Mouse (Mus musculus) heart, postnatal 0 days (tissue): Measurements from ENCODE around the gene Marc2. TPM values are rescaled to one million over a fixed set of nuclear protein-coding genes. Genes with fewer than 3 reads are reported as not detected.

ENCODE experiments used
- ATAC-seq: fragments of 200-750 bp; cut with Nextera tagmentation; 2 replicates; pipeline ENCODE4 v1.8.0; 2017; ENCODE audit warnings: low read depth, moderate number of reproducible peaks, moderate library complexity; ENCODE audit not compliant: insufficient read depth
- DNase-seq: peaks from one replicate; pipeline ENCODE4 v3.0.0-alpha.2; 2016; ENCODE audit warnings: low spot score
- H3K27ac ChIP-seq: fragments of 300-500 bp; sonication (generic); 2 replicates; pipeline ENCODE4 v1.5.1; 2014; ENCODE audit warnings: low read depth, mild to moderate bottlenecking
- H3K27me3 ChIP-seq: fragments of 300-500 bp; sonication (generic); 2 replicates; pipeline ENCODE4 v1.6.1; 2014; ENCODE audit warnings: low read length, mixed read lengths; ENCODE audit not compliant: control insufficient read depth, insufficient read depth
- H3K36me3 ChIP-seq: fragments of 300-500 bp; sonication (generic); replicated peaks from 2 replicates; pipeline ENCODE4 v1.6.1; 2014; ENCODE audit warnings: low read length, mixed read lengths; ENCODE audit not compliant: control insufficient read depth, insufficient read depth
- H3K4me1 ChIP-seq: fragments of 300-500 bp; sonication (generic); 2 replicates; pipeline ENCODE4 v1.6.1; 2014; ENCODE audit warnings: antibody characterized with exemption; ENCODE audit not compliant: control insufficient read depth, insufficient read depth
- H3K4me2 ChIP-seq: fragments of 300-500 bp; sonication (generic); 2 replicates; pipeline ENCODE4 v1.6.1; 2014; ENCODE audit warnings: low read depth, mild to moderate bottlenecking, low read length, moderate library complexity
- H3K4me3 ChIP-seq: fragments of 300-500 bp; sonication (generic); 2 replicates; pipeline ENCODE4 v1.5.1; 2014; ENCODE audit warnings: low read depth, low read length
- H3K9ac ChIP-seq: fragments of 300-500 bp; sonication (generic); replicated peaks from 2 replicates; pipeline ENCODE4 v1.6.1; 2014; ENCODE audit warnings: low read depth, low read length, mixed read lengths
- H3K9me3 ChIP-seq: fragments of 300-500 bp; sonication (generic); replicated peaks from 2 replicates; pipeline ENCODE4 v1.6.1; 2016; ENCODE audit warnings: low read length; ENCODE audit not compliant: control insufficient read depth
- CTCF ChIP-seq: IDR thresholded peaks from 2 replicates; pipeline ENCODE4 v1.5.1; 2016; ENCODE audit warnings: antibody characterized with exemption, control low read depth, low read depth
- EP300 ChIP-seq: IDR thresholded peaks from 2 replicates; pipeline ENCODE4 v1.6.1; 2016; ENCODE audit warnings: antibody characterized with exemption, low read depth
- WGBS: fragments of 180-500 bp; shearing (Covaris S2); extraction: QIAGEN DNeasy Blood & Tissue Kit; methylation state at CpG from one replicate; pipeline ENCODE4 v1.1.7; 2014; 5-methylcytosine and 5-hydroxymethylcytosine counted together
- polyA plus RNA-seq: library from polyadenylated mRNA; unstranded; fragments of >200 nt; fragmentation: Nextera tagmentation; extraction: Ambion mirVana; gene quantifications from 2 replicates; pipeline ENCODE4 v1.2.1, GENCODE M21; 2015
- total RNA-seq: library from RNA; depleted of rRNA; stranded (reverse); fragments of >200 nt; gene quantifications from 2 replicates; pipeline ENCODE4 v1.2.3, GENCODE M21; 2014; ENCODE audit warnings: low replicate concordance

Gene Marc2
- total and polyA plus RNA-seq, 2 experiments from 2014 or later, result 90.0 to 135 TPM

DNA sequence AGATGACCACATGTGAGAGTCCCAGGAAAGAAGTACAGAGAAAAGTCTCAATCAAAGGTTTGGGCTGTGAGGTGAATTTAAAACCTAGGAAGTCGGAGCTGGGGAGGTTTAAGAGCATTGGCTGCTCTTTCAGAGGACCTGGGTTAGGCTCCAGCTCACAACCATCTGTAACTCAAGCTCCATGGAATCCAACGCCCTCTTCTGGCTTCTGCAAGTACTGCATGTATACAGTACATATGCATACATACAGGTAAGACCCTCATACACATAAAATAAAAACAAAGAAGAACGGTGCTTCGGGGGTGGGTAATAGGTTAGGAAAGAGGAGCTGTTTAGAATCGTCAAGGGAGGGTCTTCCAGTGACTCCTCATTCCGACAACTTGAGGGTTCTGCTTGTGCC lies 28.5 kb downstream of the Marc2 start:
- peaks cover 71% of the 10 kb centered on the region for H3K36me3 ChIP-seq
- no peaks in the 10 kb centered on the region for H3K9me3 ChIP-seq
- no peak for DNase-seq
- WGBS, result 83% methylated on average over 6 of the region's 6 CpGs
- no peaks in the 10 kb centered on the region for H3K27me3 ChIP-seq
- H3K4me2 ChIP-seq, result no peak overlapping the region
- no peaks in the 10 kb centered on the region for H3K4me1 ChIP-seq
- no peak overlapping the region for H3K4me3 ChIP-seq
- ATAC-seq, result no peak
- no peak overlapping the region for H3K9ac ChIP-seq
- H3K27ac ChIP-seq, result no peak overlapping the region
- no peak for TF ChIP-seq CTCF
- no peak for TF ChIP-seq EP300

DNA sequence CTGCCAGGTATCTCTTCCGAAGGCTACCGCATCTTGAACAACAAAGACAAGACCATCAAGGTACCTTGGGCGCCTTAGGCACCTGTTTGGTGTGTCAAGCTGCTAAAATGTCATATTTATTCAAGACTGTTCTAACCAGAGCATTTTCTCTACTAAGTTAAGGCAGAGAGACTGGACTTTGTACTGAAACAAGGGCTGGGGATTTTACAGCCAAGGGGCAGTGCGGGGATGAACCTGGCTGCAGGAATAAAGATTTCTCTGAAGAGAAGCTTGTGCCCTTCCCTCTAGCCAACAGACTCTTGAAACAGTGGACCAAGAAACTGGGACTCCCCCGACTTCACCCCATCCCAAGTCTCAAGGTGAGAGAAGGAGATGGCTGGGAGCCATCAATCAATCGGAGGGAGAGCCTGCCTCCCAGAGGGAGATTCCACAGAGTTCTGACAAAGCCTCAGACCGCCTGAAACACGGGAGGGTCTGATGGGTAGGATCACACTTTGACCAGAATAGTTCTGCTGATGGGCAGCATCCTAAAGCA lies 34.5 kb downstream of the Marc2 start:
- no peaks in the 10 kb centered on the region for H3K9me3 ChIP-seq
- TF ChIP-seq CTCF (no peak), EP300 (no peak)
- no peak for DNase-seq
- no peak for ATAC-seq
- no peak overlapping the region for H3K4me2 ChIP-seq
- H3K4me3 ChIP-seq, result no peak overlapping the region
- peaks cover 5% of the 10 kb centered on the region; the same call in 1 of the 2 replicates for H3K4me1 ChIP-seq
- H3K9ac ChIP-seq, result no peak overlapping the region
- H3K27me3 ChIP-seq, result peaks cover 24% of the 10 kb centered on the region
- H3K27ac ChIP-seq, result no peak overlapping the region
- peaks cover 30% of the 10 kb centered on the region for H3K36me3 ChIP-seq
- 72% methylated on average over 8 of the region's 8 CpGs for WGBS

DNA sequence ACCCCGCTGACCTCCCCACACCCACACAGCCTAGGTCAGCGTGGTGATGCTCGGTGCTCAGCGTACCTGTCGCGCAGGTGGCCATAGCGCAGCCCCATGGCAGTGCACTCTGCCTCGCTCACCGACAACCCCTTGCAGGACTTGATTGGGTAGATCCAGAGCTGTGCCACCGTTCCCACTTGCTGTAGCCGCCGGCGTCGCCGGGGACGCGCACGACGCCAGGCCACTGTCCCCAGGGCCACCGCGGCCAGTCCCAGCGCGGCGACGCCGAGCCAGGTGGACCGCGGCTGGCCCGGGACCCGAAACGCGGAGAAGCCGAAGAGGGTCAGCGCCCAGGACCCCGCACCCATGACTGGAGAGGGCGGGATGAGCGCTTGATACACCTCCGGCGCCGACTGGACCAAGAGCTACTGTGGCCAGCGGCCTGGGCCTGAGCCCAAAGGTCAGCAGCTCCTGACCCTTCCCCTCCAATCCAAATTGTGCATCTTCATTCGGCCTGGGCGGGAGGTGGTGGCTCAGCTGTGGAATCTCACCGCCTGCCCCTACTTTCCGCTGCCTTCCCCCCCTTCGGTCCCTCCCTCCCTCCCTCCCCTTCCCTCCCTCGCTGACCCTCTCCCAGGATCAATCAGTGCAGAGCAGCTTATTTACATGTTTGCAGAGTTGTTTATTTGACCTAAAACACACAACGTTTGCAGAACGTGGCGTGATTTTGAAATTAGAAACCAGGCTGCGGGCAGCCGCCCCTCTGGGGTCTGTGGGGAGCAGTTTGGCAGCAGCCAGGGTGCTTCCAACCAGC lies 35.3 kb downstream of the Marc2 start, which contains the start of gene Marc1:
Gene Marc1, minus strand, starts transcription at position 534 of the 796 bp plus-strand sequence.
- TF ChIP-seq CTCF (no peak), EP300 (no peak)
- Histone ChIP-seq H3K4me3 (peak within 1 kb of the TSS; percentile 34), H3K27ac (no peak within 1 kb of the TSS), H3K4me2 (peak within 1 kb of the TSS; percentile 51), H3K36me3 (peaks cover 24% of the 10 kb centered on the region), H3K4me1 (peaks cover 5% of the 10 kb centered on the region; the same call in 1 of the 2 replicates), H3K27me3 (peaks cover 24% of the 10 kb centered on the region), H3K9me3 (no peaks in the 10 kb centered on the region), H3K9ac (no peak within 1 kb of the TSS)
- 11% methylated on average over 52 of the region's 52 CpGs for WGBS
- ATAC-seq (no peak), DNase-seq (no peak)

DNA sequence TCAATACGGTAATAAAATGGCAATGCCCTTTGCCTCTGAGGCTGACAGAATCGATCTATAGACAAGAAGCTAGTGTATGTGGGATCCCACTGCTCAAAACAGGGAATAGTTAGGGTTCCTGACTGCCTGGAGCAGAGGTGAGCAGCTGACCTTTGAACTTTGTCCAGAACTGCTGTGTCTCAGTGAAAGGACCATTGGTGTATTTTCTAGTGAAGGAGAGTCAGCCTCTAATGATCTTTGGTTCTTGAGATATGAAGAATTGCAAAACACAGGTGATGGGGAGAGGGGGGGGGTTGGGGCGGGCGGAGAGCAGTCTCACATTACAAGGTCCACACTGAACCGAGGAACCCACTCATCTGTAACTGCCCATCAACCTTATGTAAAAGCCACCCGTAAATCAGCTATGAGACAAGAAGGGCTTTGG lies 36.7 kb downstream of the Marc2 start:
- TF ChIP-seq CTCF (no peak), EP300 (no peak)
- no peaks in the 10 kb centered on the region for H3K9me3 ChIP-seq
- ATAC-seq, result no peak
- no peak overlapping the region for H3K27ac ChIP-seq
- H3K36me3 ChIP-seq, result peaks cover 19% of the 10 kb centered on the region
- peaks cover 24% of the 10 kb centered on the region for H3K27me3 ChIP-seq
- DNase-seq, result no peak
- H3K9ac ChIP-seq, result no peak overlapping the region
- no peak overlapping the region for H3K4me2 ChIP-seq
- H3K4me1 ChIP-seq, result peaks cover 5% of the 10 kb centered on the region; the same call in 1 of the 2 replicates
- 76% methylated on average over 6 of the region's 6 CpGs for WGBS
- H3K4me3 ChIP-seq, result no peak overlapping the region

DNA sequence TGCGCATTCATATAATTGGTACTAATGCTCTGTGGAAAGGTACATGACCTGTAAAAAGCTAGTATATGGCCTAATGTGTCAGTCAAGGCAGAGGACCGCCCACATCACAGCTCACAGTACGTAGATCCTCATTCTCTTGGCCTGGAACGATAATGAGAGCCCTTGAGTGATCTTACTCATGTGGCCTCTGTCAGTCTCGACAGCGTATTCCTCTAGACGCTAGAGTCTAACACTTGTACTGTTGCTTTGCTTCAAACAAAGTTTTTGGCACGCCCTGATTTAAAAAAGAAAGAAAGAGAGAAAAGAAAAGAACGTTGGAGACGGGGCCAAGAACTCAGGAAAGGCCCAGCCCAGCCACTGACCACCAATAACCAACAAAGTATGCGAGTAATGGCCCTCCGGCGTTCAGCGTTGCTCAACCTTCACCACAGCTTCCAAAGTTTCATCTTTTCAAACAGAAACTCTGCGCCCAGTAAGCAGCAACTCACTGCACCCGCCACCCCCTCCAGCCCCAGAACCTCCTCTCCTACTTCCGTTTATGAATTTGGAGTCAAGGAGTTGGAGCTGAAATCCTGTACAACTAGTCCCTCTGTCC lies 37.7 kb downstream of the Marc2 start:
- Histone ChIP-seq H3K27me3 (peaks cover 24% of the 10 kb centered on the region), H3K9ac (no peak overlapping the region), H3K4me2 (no peak overlapping the region), H3K27ac (no peak overlapping the region), H3K9me3 (no peaks in the 10 kb centered on the region), H3K4me3 (no peak overlapping the region), H3K4me1 (peaks cover 5% of the 10 kb centered on the region; the same call in 1 of the 2 replicates), H3K36me3 (peaks cover 13% of the 10 kb centered on the region)
- ATAC-seq (no peak), DNase-seq (no peak)
- WGBS, result 83% methylated on average over 17 of the region's 17 CpGs
- TF ChIP-seq EP300 (no peak), CTCF (no peak)
